Mouse (Mus musculus): Measurements from ENCODE around the gene Ninj2. TPM values are rescaled to one million over a fixed set of nuclear protein-coding genes. Genes with fewer than 3 reads are reported as not detected.
A peak's percentile ranks its signal among the peaks of the same experiment; 100 is the strongest.

Ninj2 gene
- total and polyA plus RNA-seq, 3 experiments = 1.1 to 6.5 TPM; not detected in 1

DNA sequence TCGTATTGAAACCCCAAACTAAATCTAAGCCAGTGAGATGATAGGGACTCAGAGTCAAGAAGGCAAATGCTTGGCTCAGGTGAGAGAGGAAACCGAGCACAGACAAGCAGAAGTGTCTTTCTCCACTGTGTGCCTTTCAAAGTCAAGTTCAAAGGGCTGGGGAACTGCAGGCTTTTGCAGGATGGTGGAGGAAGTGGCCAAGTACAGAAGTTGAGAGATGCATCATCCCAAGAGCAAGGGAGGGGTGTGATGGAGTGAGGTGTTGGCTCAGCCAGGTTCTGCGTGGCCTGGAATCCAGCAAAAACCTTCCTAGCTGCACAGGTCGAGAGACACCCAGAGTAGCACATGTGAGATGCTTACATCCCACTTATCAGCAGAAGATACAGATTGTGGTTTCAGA lies 11.6 kb upstream of the Ninj2 start:
- no peak overlapping the region for H3K4me2 ChIP-seq (ENCODE audit: insufficient read depth, low read depth, poor library complexity, severe bottlenecking)
- no peaks in the 10 kb centered on the region for H3K79me2 ChIP-seq (replicated peaks; ENCODE audit: control insufficient read depth, extremely low read depth, insufficient read depth, poor library complexity, severe bottlenecking)
- peaks cover 33 to 62% of the 10 kb centered on the region in 2 experiments for H3K4me1 ChIP-seq (ENCODE audit: control insufficient read depth in 1 of 2, insufficient read depth in 2 of 2)
- H3K9me3 ChIP-seq (replicated peaks; ENCODE audit: low read length) = no peaks in the 10 kb centered on the region
- dilution Hi-C loops (cut with MboI; ENCODE audit: extremely low pct_ligation_motif_present, extremely low pct_unique_long_range_greater_than_20kb, low sequenced_read_pairs) (no loop called here), in situ Hi-C loops (cut with MboI; ENCODE audit: low pct_ligation_motif_present, low pct_unique_long_range_greater_than_20kb, low sequenced_read_pairs) (no loop called here)
- H3K4me3 ChIP-seq (replicated peaks in 1 of 3; ENCODE audit: low read depth in 2 of 3, low read length in 2 of 3, poor library complexity in 1 of 3) = no peak overlapping the region
- TF ChIP-seq SMC3 (IDR thresholded peaks at IDR 0.05; ENCODE audit: low read depth, low read length) (no peak), NRF1 (IDR thresholded peaks at IDR 0.05; ENCODE audit: low read depth, low read length) (no peak), MAX (IDR thresholded peaks at IDR 0.05; ENCODE audit: low read length) (no peak), ZC3H11A (IDR thresholded peaks at IDR 0.05; ENCODE audit: low read depth, low read length) (no peak), MEF2A (IDR thresholded peaks at IDR 0.05; ENCODE audit: borderline replicate concordance, low read depth, low read length) (no peak), MAFK (IDR thresholded peaks at IDR 0.05; ENCODE audit: insufficient replicate concordance, low read length) (no peak), USF1 (IDR thresholded peaks at IDR 0.05; ENCODE audit: low read depth, low read length) (no peak), E2F4 (IDR thresholded peaks at IDR 0.05; ENCODE audit: insufficient replicate concordance, low read depth, low read length) (no peak), POLR2AphosphoS2 (IDR thresholded peaks at IDR 0.05; ENCODE audit: low read depth, low read length) (no peak), TCF12 (IDR thresholded peaks at IDR 0.05; ENCODE audit: low read depth, low read length) (no peak), JUND (conservative IDR thresholded peaks at IDR 0.05; ENCODE audit: low read depth, low read length) (no peak), JUN (IDR thresholded peaks at IDR 0.05; ENCODE audit: insufficient read depth, low read depth, low read length) (no peak), NELFE (IDR thresholded peaks at IDR 0.05; ENCODE audit: low read depth, low read length) (no peak), BHLHE40 (IDR thresholded peaks at IDR 0.05; ENCODE audit: low read depth, low read length) (no peak), ZNF384 (IDR thresholded peaks at IDR 0.05; ENCODE audit: low read depth, low read length) (no peak), MAZ (IDR thresholded peaks at IDR 0.05; ENCODE audit: low read depth, low read length) (no peak)
- DNase-seq (ENCODE audit: extremely low read depth) = no peak
- no peaks in the 10 kb centered on the region for H3K36me3 ChIP-seq (replicated peaks in 1 of 2; ENCODE audit: control insufficient read depth in 1 of 2, insufficient read depth in 1 of 2, low read length in 1 of 2)
- no peak overlapping the region for H3K9ac ChIP-seq (ENCODE audit: insufficient read depth, low read depth)
- no peaks in the 10 kb centered on the region for H3K27me3 ChIP-seq (replicated peaks)
- peak overlapping the region; percentile 77; the same call in 1 of the 2 replicates for H3K27ac ChIP-seq (ENCODE audit: insufficient read depth, low read depth)

DNA sequence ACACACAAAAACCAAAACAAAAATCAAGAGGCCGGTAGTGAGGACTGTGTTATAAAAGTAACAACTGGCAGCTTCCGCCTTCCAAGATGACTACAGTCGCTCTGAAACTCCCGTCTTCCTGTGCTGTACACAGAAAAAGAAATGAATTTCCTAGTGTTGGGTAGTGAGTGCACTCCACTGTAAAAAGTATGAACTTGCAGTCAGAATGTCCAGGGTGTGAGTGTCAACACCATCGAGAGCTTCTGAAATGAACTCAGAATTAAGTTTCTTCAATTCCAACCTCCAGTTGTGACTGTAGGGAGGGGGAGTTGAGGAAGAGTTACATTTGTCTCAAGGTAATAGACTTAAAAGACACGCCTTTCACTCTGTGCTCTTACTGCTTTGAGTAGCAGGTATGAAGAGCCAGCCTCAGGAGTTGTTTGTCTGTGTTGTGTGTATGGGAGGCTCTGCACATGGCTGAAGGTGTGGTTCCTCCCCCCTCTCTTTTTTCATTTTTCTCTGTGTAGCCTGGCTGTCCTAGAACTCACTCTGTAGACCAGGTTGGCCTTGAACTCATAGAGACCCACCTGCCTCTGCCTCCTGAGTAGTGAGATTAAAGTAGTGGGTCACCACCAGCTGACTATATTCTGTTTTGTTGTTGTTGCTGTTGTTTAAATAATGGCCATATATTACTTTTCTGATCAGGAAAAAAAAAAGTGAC lies 10.7 kb upstream of the Ninj2 start:
- Histone ChIP-seq H3K9me3 (replicated peaks; ENCODE audit: low read length) (no peaks in the 10 kb centered on the region), H3K4me2 (ENCODE audit: insufficient read depth, low read depth, poor library complexity, severe bottlenecking) (peak overlapping the region; percentile 16; the same call in 1 of the 2 replicates), H3K79me2 (replicated peaks; ENCODE audit: control insufficient read depth, extremely low read depth, insufficient read depth, poor library complexity, severe bottlenecking) (no peaks in the 10 kb centered on the region), H3K4me1 (ENCODE audit: control insufficient read depth in 1 of 2, insufficient read depth in 2 of 2) (peaks cover 29 to 59% of the 10 kb centered on the region in 2 experiments), H3K4me3 (replicated peaks in 1 of 3; ENCODE audit: low read depth in 2 of 3, low read length in 2 of 3, poor library complexity in 1 of 3) (no peak overlapping the region), H3K27me3 (replicated peaks) (no peaks in the 10 kb centered on the region), H3K36me3 (replicated peaks in 1 of 2; ENCODE audit: control insufficient read depth in 1 of 2, insufficient read depth in 1 of 2, low read length in 1 of 2) (no peaks in the 10 kb centered on the region), H3K9ac (ENCODE audit: insufficient read depth, low read depth) (no peak overlapping the region), H3K27ac (ENCODE audit: insufficient read depth, low read depth) (peak overlapping the region; percentile 77)
- dilution Hi-C loops (cut with MboI; ENCODE audit: extremely low pct_ligation_motif_present, extremely low pct_unique_long_range_greater_than_20kb, low sequenced_read_pairs) = no loop called here
- TF ChIP-seq TCF12 (IDR thresholded peaks at IDR 0.05; ENCODE audit: low read depth, low read length) = 0 out of 2 replicates have a peak, but pooled peaks have one; percentile 16
- no peak for TF ChIP-seq ZC3H11A (IDR thresholded peaks at IDR 0.05; ENCODE audit: low read depth, low read length)
- TF ChIP-seq TBP (conservative IDR thresholded peaks at IDR 0.05; ENCODE audit: low read depth, low read length) = no peak
- in situ Hi-C loops (cut with MboI; ENCODE audit: low pct_ligation_motif_present, low pct_unique_long_range_greater_than_20kb, low sequenced_read_pairs) = no loop called here
- no peak for DNase-seq (ENCODE audit: extremely low read depth)
